Mouse (Mus musculus): ENCODE results near the gene Hcrt.

- TF ChIP-seq CTCF (IDR thresholded peaks at IDR 0.05; ENCODE audit: control insufficient read depth, insufficient read depth, insufficient replicate concordance, low read depth, low read length) (no peak), POLR2A (IDR thresholded peaks at IDR 0.05; ENCODE audit: control insufficient read depth, low read depth, low read length) (no peak)
Observed at GRCm38 (mm10) chr11:100721254-100721653, 41.5 kb downstream of the Hcrt start.

Data from testis, adult 2 months (tissue).